Mouse (Mus musculus): ENCODE measurements around the gene Mttp. TPM values are rescaled to one million over a fixed set of nuclear protein-coding genes. Genes with fewer than 3 reads are reported as not detected.

Mttp gene
- total and polyA plus RNA-seq, 3 experiments: 2.5 to 4.4 TPM; not detected in 1

DNA sequence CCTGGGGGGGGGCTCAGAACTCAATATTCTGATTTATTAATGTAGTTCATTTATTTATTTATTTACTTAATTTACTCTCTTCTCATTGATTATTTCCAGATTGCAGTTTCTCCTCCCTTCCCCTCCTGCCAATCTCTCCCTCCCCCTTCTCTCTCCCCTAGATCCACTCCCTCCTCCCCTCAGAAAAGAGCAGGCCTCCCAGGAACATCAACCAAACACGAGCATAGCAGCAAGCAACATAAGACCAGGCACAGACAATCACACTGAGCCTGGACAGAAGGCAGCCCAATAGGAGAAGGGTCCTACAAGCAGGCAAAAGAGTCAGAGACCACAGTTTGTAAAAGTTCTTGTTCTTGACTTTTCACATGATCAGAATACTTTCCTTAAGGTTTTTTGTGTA is 73.8 kb downstream of the Mttp start:
- Histone ChIP-seq H3K9me3 (replicated peaks; ENCODE audit: insufficient read depth, low read length) (no peaks in the 10 kb centered on the region), H3K27ac (ENCODE audit: control insufficient read depth, low read depth, low read length) (no peak overlapping the region), H3K4me1 (ENCODE audit: control insufficient read depth in 1 of 2, insufficient read depth in 2 of 2, low read length in 2 of 2) (no peaks in the 10 kb centered on the region), H3K36me3 (ENCODE audit: control insufficient read depth in 1 of 2, insufficient read depth in 2 of 2, low read length in 2 of 2) (no peaks in the 10 kb centered on the region), H3K27me3 (ENCODE audit: control insufficient read depth in 1 of 2, insufficient read depth in 2 of 2, low read length in 2 of 2) (peaks cover 0 to 2% of the 10 kb centered on the region in 2 experiments; a peak in 2 of 4 replicates), H3K9ac (ENCODE audit: control insufficient read depth, low read depth, low read length, poor library complexity, severe bottlenecking) (no peak overlapping the region), H3K79me2 (ENCODE audit: control insufficient read depth, insufficient read depth, low read length, poor library complexity) (no peaks in the 10 kb centered on the region), H3K4me3 (ENCODE audit: control insufficient read depth in 1 of 2, insufficient read depth in 1 of 2, low read depth in 2 of 2, low read length in 2 of 2) (no peak overlapping the region)
- TF ChIP-seq USF1 (IDR thresholded peaks at IDR 0.05; ENCODE audit: low read depth, low read length) (no peak), RCOR1 (IDR thresholded peaks at IDR 0.05; ENCODE audit: low read depth, low read length) (no peak), GABPA (IDR thresholded peaks at IDR 0.05; ENCODE audit: low read depth, low read length) (no peak), POLR2AphosphoS5 (IDR thresholded peaks at IDR 0.05; ENCODE audit: borderline replicate concordance, low read depth, low read length) (no peak), NRF1 (IDR thresholded peaks at IDR 0.05; ENCODE audit: insufficient read depth, low read depth, low read length, poor library complexity, severe bottlenecking) (no peak), EP300 (IDR thresholded peaks at IDR 0.05; ENCODE audit: low read depth in 1 of 2, low read length in 2 of 2) (no peak), MAZ (IDR thresholded peaks at IDR 0.05; ENCODE audit: low read depth, low read length) (no peak), NELFE (IDR thresholded peaks at IDR 0.05; ENCODE audit: low read depth, low read length) (no peak), UBTF (IDR thresholded peaks at IDR 0.05; ENCODE audit: borderline replicate concordance, insufficient read depth, low read depth, low read length) (no peak), TCF12 (IDR thresholded peaks at IDR 0.05; ENCODE audit: low read depth, low read length) (no peak), BHLHE40 (IDR thresholded peaks at IDR 0.05; ENCODE audit: borderline replicate concordance, low read depth, low read length) (no peak), ZMIZ1 (IDR thresholded peaks at IDR 0.05; ENCODE audit: low read depth, low read length) (no peak)
- no peak for DNase-seq (ENCODE audit: low read depth, low spot score)

DNA sequence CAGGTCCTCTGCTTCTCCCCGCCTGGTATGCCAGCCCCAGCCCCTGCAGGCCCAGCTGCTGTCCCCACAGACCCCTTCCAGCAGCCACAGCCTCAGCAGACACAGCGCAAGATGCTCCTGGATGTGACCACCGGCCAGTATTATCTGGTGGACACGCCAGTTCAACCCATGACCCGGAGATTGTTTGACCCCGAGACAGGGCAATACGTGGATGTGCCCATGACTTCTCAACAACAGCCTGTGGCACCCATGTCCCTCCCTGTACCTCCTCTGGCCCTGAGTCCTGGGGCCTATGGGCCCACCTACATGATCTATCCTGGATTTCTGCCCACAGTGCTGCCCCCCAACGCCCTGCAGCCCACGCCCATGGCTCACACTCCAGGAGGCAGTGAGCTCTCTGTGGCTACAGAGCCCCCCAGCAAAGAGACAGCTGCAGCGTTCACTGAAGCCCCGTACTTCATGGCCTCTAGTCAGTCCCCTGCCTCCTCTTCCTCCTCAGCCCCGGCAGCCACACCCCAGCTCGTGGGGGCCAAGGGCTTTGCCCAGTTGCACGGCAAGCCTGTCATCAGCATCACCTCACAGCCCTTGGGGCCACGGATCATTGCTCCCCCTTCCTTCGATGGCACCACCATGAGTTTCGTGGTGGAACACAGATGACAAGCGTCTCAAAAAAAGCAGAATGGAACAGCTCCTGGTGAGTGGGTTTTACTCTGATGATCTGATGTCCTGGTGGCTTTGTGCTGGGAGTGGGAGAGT is 74.8 kb downstream of the Mttp start:
- H3K27me3 ChIP-seq (ENCODE audit: control insufficient read depth in 1 of 2, insufficient read depth in 2 of 2, low read length in 2 of 2): no peaks in the 10 kb centered on the region
- DNase-seq (ENCODE audit: low read depth, low spot score): no peak
- no peaks in the 10 kb centered on the region for H3K9me3 ChIP-seq (replicated peaks; ENCODE audit: insufficient read depth, low read length)
- TF ChIP-seq TCF12 (IDR thresholded peaks at IDR 0.05; ENCODE audit: low read depth, low read length) (no peak), POLR2A (IDR thresholded peaks at IDR 0.05; ENCODE audit: control insufficient read depth in 1 of 2, insufficient read depth in 1 of 2, low read depth in 1 of 2, low read length in 2 of 2, poor library complexity in 1 of 2) (no peak), GABPA (IDR thresholded peaks at IDR 0.05; ENCODE audit: low read depth, low read length) (no peak), CTCF (IDR thresholded peaks at IDR 0.05 in 2 of 3, conservative IDR thresholded peaks at IDR 0.05 in 1 of 3; ENCODE audit: control insufficient read depth in 1 of 3, insufficient read depth in 1 of 3, low read depth in 2 of 3, low read length in 3 of 3, poor library complexity in 1 of 3, severe bottlenecking in 1 of 3) (no peak), SMC3 (IDR thresholded peaks at IDR 0.05; ENCODE audit: low read depth, low read length) (no peak), HCFC1 (IDR thresholded peaks at IDR 0.05; ENCODE audit: low read depth, low read length) (no peak)
- H3K4me3 ChIP-seq (ENCODE audit: control insufficient read depth in 1 of 2, insufficient read depth in 1 of 2, low read depth in 2 of 2, low read length in 2 of 2): no peak overlapping the region
- no peaks in the 10 kb centered on the region for H3K36me3 ChIP-seq (ENCODE audit: control insufficient read depth in 1 of 2, insufficient read depth in 2 of 2, low read length in 2 of 2)
- H3K9ac ChIP-seq (ENCODE audit: control insufficient read depth, low read depth, low read length, poor library complexity, severe bottlenecking): no peak overlapping the region
- H3K4me1 ChIP-seq (ENCODE audit: control insufficient read depth in 1 of 2, insufficient read depth in 2 of 2, low read length in 2 of 2): no peaks in the 10 kb centered on the region
- H3K79me2 ChIP-seq (ENCODE audit: control insufficient read depth, insufficient read depth, low read length, poor library complexity): no peaks in the 10 kb centered on the region
- H3K27ac ChIP-seq (ENCODE audit: control insufficient read depth, low read depth, low read length): no peak overlapping the region

Measured in MEL (cell line).